Mouse (Mus musculus) hindbrain, embryonic 12.5 days (tissue): ENCODE results near the gene Dab2. TPM values are rescaled to one million over a fixed set of nuclear protein-coding genes. Genes with fewer than 3 reads are reported as not detected.

Experiments used
- ATAC-seq: fragments of 200-750 bp; cut with Nextera tagmentation; 2 replicates; pipeline ENCODE4 v1.8.0; 2017; ENCODE audit warnings: moderate TSS enrichment; ENCODE audit not compliant: low FRiP score
- H3K27ac ChIP-seq: fragments of 300-500 bp; sonication (generic); 2 replicates; pipeline ENCODE4 v1.5.1; 2016; ENCODE audit warnings: mild to moderate bottlenecking
- H3K27me3 ChIP-seq: fragments of 300-500 bp; sonication (generic); 2 replicates; pipeline ENCODE4 v1.6.1; 2016; ENCODE audit warnings: mild to moderate bottlenecking
- H3K36me3 ChIP-seq: fragments of 300-500 bp; sonication (generic); 2 replicates; pipeline ENCODE4 v1.6.1; 2016; ENCODE audit warnings: mild to moderate bottlenecking
- H3K4me1 ChIP-seq: fragments of 300-500 bp; sonication (generic); 2 replicates; pipeline ENCODE4 v1.6.1; 2016
- H3K4me2 ChIP-seq: fragments of 300-500 bp; sonication (generic); replicated peaks from 2 replicates; pipeline ENCODE4 v1.6.1; 2016; ENCODE audit warnings: mild to moderate bottlenecking
- H3K4me3 ChIP-seq: fragments of 300-500 bp; sonication (generic); 2 replicates; pipeline ENCODE4 v1.5.1; 2016; ENCODE audit warnings: mild to moderate bottlenecking
- H3K9ac ChIP-seq: fragments of 300-500 bp; sonication (generic); 2 replicates; pipeline ENCODE4 v1.6.1; 2016; ENCODE audit warnings: mild to moderate bottlenecking, moderate library complexity
- H3K9me3 ChIP-seq: fragments of 300-500 bp; sonication (generic); replicated peaks from 2 replicates; pipeline ENCODE4 v1.6.1; 2016; ENCODE audit warnings: mild to moderate bottlenecking
- WGBS: fragments of 180-500 bp; shearing (Covaris S2); methylation state at CpG from one replicate; pipeline ENCODE4 v1.1.7; 2016; 5-methylcytosine and 5-hydroxymethylcytosine counted together
- polyA plus RNA-seq: library from polyadenylated mRNA; unstranded; fragments of >200 nt; fragmentation: Nextera tagmentation; extraction: Ambion mirVana; gene quantifications from 2 replicates; pipeline ENCODE4 v1.2.1, GENCODE M21; 2016

Dab2 gene
- polyA plus RNA-seq, 1 experiment from 2014 or later: 63.5 TPM

GRCm38 (mm10) chr15:6402433-6402832, 102.8 kb downstream of the Dab2 start:
- no peaks in the 10 kb centered on the region for H3K4me1 ChIP-seq
- no peak overlapping the region for H3K4me3 ChIP-seq
- H3K36me3 ChIP-seq: no peaks in the 10 kb centered on the region
- no peak overlapping the region for H3K27ac ChIP-seq
- H3K27me3 ChIP-seq: no peaks in the 10 kb centered on the region
- H3K9me3 ChIP-seq: no peaks in the 10 kb centered on the region
- H3K4me2 ChIP-seq: no peak overlapping the region
- no peak for ATAC-seq
- WGBS: 92% methylated on average over 2 of the region's 2 CpGs
- H3K9ac ChIP-seq: no peak overlapping the region

GRCm38 (mm10) chr15:6404172-6404571, 104.6 kb downstream of the Dab2 start:
- Histone ChIP-seq H3K36me3 (no peaks in the 10 kb centered on the region), H3K9me3 (no peaks in the 10 kb centered on the region), H3K4me2 (no peak overlapping the region), H3K9ac (no peak overlapping the region), H3K4me1 (no peaks in the 10 kb centered on the region), H3K27me3 (no peaks in the 10 kb centered on the region), H3K27ac (no peak overlapping the region), H3K4me3 (no peak overlapping the region)
- ATAC-seq: no peak
- WGBS: 84% methylated on average over 5 of the region's 5 CpGs

- Histone ChIP-seq H3K4me1 (no peaks in the 10 kb centered on the region), H3K36me3 (no peaks in the 10 kb centered on the region), H3K9ac (no peak overlapping the region), H3K4me3 (no peak overlapping the region), H3K27ac (no peak overlapping the region), H3K27me3 (no peaks in the 10 kb centered on the region), H3K4me2 (no peak overlapping the region), H3K9me3 (no peaks in the 10 kb centered on the region)
- ATAC-seq: no peak
- 87% methylated on average over 6 of the region's 6 CpGs for WGBS
Measured at GRCm38 (mm10) chr15:6406771-6407170, 107.2 kb downstream of the Dab2 start.

- Histone ChIP-seq H3K36me3 (no peaks in the 10 kb centered on the region), H3K9ac (no peak overlapping the region), H3K4me3 (no peak overlapping the region), H3K4me2 (no peak overlapping the region), H3K4me1 (no peaks in the 10 kb centered on the region), H3K9me3 (no peaks in the 10 kb centered on the region), H3K27me3 (no peaks in the 10 kb centered on the region), H3K27ac (no peak overlapping the region)
- ATAC-seq: no peak
- WGBS: 90% methylated on average over 8 of the region's 8 CpGs
Measured at GRCm38 (mm10) chr15:6409031-6409430, 109.4 kb downstream of the Dab2 start.

- H3K4me3 ChIP-seq: no peak overlapping the region
- no peak for ATAC-seq
- WGBS: 94% methylated on average over 3 of the region's 3 CpGs
- H3K36me3 ChIP-seq: no peaks in the 10 kb centered on the region
- no peak overlapping the region for H3K27ac ChIP-seq
- H3K9me3 ChIP-seq: no peaks in the 10 kb centered on the region
- H3K4me1 ChIP-seq: no peaks in the 10 kb centered on the region
- no peak overlapping the region for H3K9ac ChIP-seq
- no peaks in the 10 kb centered on the region for H3K27me3 ChIP-seq
- H3K4me2 ChIP-seq: no peak overlapping the region
Measured at GRCm38 (mm10) chr15:6410161-6410560, 110.6 kb downstream of the Dab2 start.

GRCm38 (mm10) chr15:6411334-6411733, 111.7 kb downstream of the Dab2 start:
- H3K27ac ChIP-seq: no peak overlapping the region
- H3K4me3 ChIP-seq: no peak overlapping the region
- no peaks in the 10 kb centered on the region for H3K9me3 ChIP-seq
- no peak overlapping the region for H3K4me2 ChIP-seq
- H3K27me3 ChIP-seq: no peaks in the 10 kb centered on the region
- H3K4me1 ChIP-seq: no peaks in the 10 kb centered on the region
- no peak for ATAC-seq
- 90% methylated on average over 6 of the region's 6 CpGs for WGBS
- no peak overlapping the region for H3K9ac ChIP-seq
- no peaks in the 10 kb centered on the region for H3K36me3 ChIP-seq

GRCm38 (mm10) chr15:6415317-6415716, 115.7 kb downstream of the Dab2 start:
- ATAC-seq: no peak
- 90% methylated on average over 5 of the region's 5 CpGs for WGBS
- Histone ChIP-seq H3K4me3 (no peak overlapping the region), H3K9me3 (no peaks in the 10 kb centered on the region), H3K4me1 (no peaks in the 10 kb centered on the region), H3K9ac (no peak overlapping the region), H3K36me3 (no peaks in the 10 kb centered on the region), H3K27me3 (no peaks in the 10 kb centered on the region), H3K27ac (no peak overlapping the region), H3K4me2 (no peak overlapping the region)

GRCm38 (mm10) chr15:6431777-6432176, 132.2 kb downstream of the Dab2 start:
- Histone ChIP-seq H3K4me3 (no peak overlapping the region), H3K27ac (no peak overlapping the region), H3K9ac (no peak overlapping the region), H3K9me3 (no peaks in the 10 kb centered on the region), H3K4me1 (no peaks in the 10 kb centered on the region), H3K4me2 (no peak overlapping the region), H3K27me3 (no peaks in the 10 kb centered on the region), H3K36me3 (0 out of 2 replicates have a peak, but pooled peaks cover 3% of the 10 kb centered on the region)
- ATAC-seq: no peak
- 56% methylated on average over 7 of the region's 7 CpGs for WGBS

- Histone ChIP-seq H3K27me3 (no peaks in the 10 kb centered on the region), H3K4me1 (no peaks in the 10 kb centered on the region), H3K4me2 (no peak overlapping the region), H3K9ac (no peak overlapping the region), H3K36me3 (0 out of 2 replicates have a peak, but pooled peaks cover 3% of the 10 kb centered on the region), H3K9me3 (no peaks in the 10 kb centered on the region), H3K27ac (no peak overlapping the region), H3K4me3 (no peak overlapping the region)
- WGBS: 87% methylated on average over 7 of the region's 7 CpGs
- no peak for ATAC-seq
Measured at GRCm38 (mm10) chr15:6432411-6432810, 132.8 kb downstream of the Dab2 start.

GRCm38 (mm10) chr15:6435281-6435680, 135.7 kb downstream of the Dab2 start:
- no peak overlapping the region for H3K27ac ChIP-seq
- H3K9ac ChIP-seq: no peak overlapping the region
- H3K4me3 ChIP-seq: no peak overlapping the region
- no peak overlapping the region for H3K4me2 ChIP-seq
- whole genome bisulfite sequencing: 85% methylated on average over 7 of the region's 7 CpGs
- H3K9me3 ChIP-seq: no peaks in the 10 kb centered on the region
- no peak for ATAC-seq
- H3K36me3 ChIP-seq: 0 out of 2 replicates have a peak, but pooled peaks cover 3% of the 10 kb centered on the region
- no peaks in the 10 kb centered on the region for H3K27me3 ChIP-seq
- no peaks in the 10 kb centered on the region for H3K4me1 ChIP-seq

GRCm38 (mm10) chr15:6435773-6436172, 136.2 kb downstream of the Dab2 start:
- Histone ChIP-seq H3K36me3 (0 out of 2 replicates have a peak, but pooled peaks cover 3% of the 10 kb centered on the region), H3K9me3 (no peaks in the 10 kb centered on the region), H3K9ac (no peak overlapping the region), H3K27me3 (no peaks in the 10 kb centered on the region), H3K4me3 (no peak overlapping the region), H3K4me1 (no peaks in the 10 kb centered on the region), H3K27ac (no peak overlapping the region), H3K4me2 (no peak overlapping the region)
- WGBS: 58% methylated on average over 2 of the region's 2 CpGs
- ATAC-seq: no peak

GRCm38 (mm10) chr15:6438685-6439084, 139.1 kb downstream of the Dab2 start:
- Histone ChIP-seq H3K27ac (no peak overlapping the region), H3K36me3 (no peaks in the 10 kb centered on the region), H3K9me3 (no peaks in the 10 kb centered on the region), H3K4me2 (no peak overlapping the region), H3K27me3 (no peaks in the 10 kb centered on the region), H3K4me3 (no peak overlapping the region), H3K4me1 (no peaks in the 10 kb centered on the region), H3K9ac (no peak overlapping the region)
- no peak for ATAC-seq
- WGBS: 92% methylated on average over 3 of the region's 3 CpGs

- 92% methylated on average over 2 of the region's 2 CpGs for WGBS
- H3K4me1 ChIP-seq: peaks cover 4% of the 10 kb centered on the region; the same call in 1 of the 2 replicates
- H3K36me3 ChIP-seq: no peaks in the 10 kb centered on the region
- no peak overlapping the region for H3K4me2 ChIP-seq
- no peak for ATAC-seq
- no peaks in the 10 kb centered on the region for H3K27me3 ChIP-seq
- H3K9me3 ChIP-seq: no peaks in the 10 kb centered on the region
- no peak overlapping the region for H3K9ac ChIP-seq
- no peak overlapping the region for H3K27ac ChIP-seq
- H3K4me3 ChIP-seq: no peak overlapping the region
Measured at GRCm38 (mm10) chr15:6444452-6444851, 144.9 kb downstream of the Dab2 start.
